Mouse (Mus musculus) liver, embryonic 11.5 days (tissue): ENCODE data around the gene Glrx2. TPM values are rescaled to one million over a fixed set of nuclear protein-coding genes. Genes with fewer than 3 reads are reported as not detected.

ENCODE experiments used
- polyA plus RNA-seq: library from polyadenylated mRNA; unstranded; fragments of >200 nt; fragmentation: Nextera tagmentation; extraction: Ambion mirVana; gene quantifications from 2 replicates; pipeline ENCODE4 v1.2.1, GENCODE M21; 2014

The Glrx2 gene
- polyA plus RNA-seq, 1 experiment from 2014 or later = 72.9 TPM

Other genes with a start within 250 kb of the Glrx2 start
- gene B3galt2, start 75.7 kb upstream of the Glrx2 start, polyA plus RNA-seq = 0.25 and 0.41 TPM in 2 replicates
- gene Cdc73, start 13.4 kb upstream of the Glrx2 start, polyA plus RNA-seq = 15.9 and 18.7 TPM in 2 replicates
- gene Trove2, start 60.7 kb downstream of the Glrx2 start, polyA plus RNA-seq = 7.7 and 8.4 TPM in 2 replicates
- gene Uchl5, start 60.9 kb downstream of the Glrx2 start, polyA plus RNA-seq = 141 and 150 TPM in 2 replicates